Mouse (Mus musculus) limb, embryonic 14.5 days (tissue): ENCODE results near the gene Dyrk1a. TPM values are rescaled to one million over a fixed set of nuclear protein-coding genes. Genes with fewer than 3 reads are reported as not detected.
A peak's percentile ranks its signal among the peaks of the same experiment; 100 is the strongest.

ENCODE experiments used
- ATAC-seq: fragments of 200-750 bp; cut with Nextera tagmentation; 2 replicates; pipeline ENCODE4 v1.8.0; 2017; ENCODE audit warnings: low read depth, moderate number of reproducible peaks, moderate TSS enrichment; ENCODE audit not compliant: low FRiP score
- DNase-seq: peaks from one replicate; pipeline ENCODE4 v3.0.0-alpha.2; 2015; ENCODE audit warnings: low spot score
- H3K27ac ChIP-seq: fragments of 300-500 bp; sonication (generic); replicated peaks from 2 replicates; pipeline ENCODE4 v1.5.1; 2014; ENCODE audit warnings: low read depth, mild to moderate bottlenecking, low read length, moderate library complexity, mixed read lengths
- H3K27me3 ChIP-seq: fragments of 300-500 bp; sonication (generic); 2 replicates; pipeline ENCODE4 v1.6.1; 2014; ENCODE audit warnings: low read length, mixed read lengths; ENCODE audit not compliant: control insufficient read depth, insufficient read depth
- H3K36me3 ChIP-seq: fragments of 300-500 bp; sonication (generic); 2 replicates; pipeline ENCODE4 v1.6.1; 2014; ENCODE audit warnings: mild to moderate bottlenecking, low read length, moderate library complexity, mixed read lengths; ENCODE audit not compliant: control insufficient read depth, insufficient read depth
- H3K4me1 ChIP-seq: fragments of 300-500 bp; sonication (generic); 2 replicates; pipeline ENCODE4 v1.6.1; 2014; ENCODE audit warnings: antibody characterized with exemption, low read length, mixed read lengths; ENCODE audit not compliant: control insufficient read depth, insufficient read depth
- H3K4me2 ChIP-seq: fragments of 300-500 bp; sonication (generic); replicated peaks from 2 replicates; pipeline ENCODE4 v1.6.1; 2014; ENCODE audit warnings: low read depth, mild to moderate bottlenecking, low read length, moderate library complexity; ENCODE audit not compliant: severe bottlenecking
- H3K4me3 ChIP-seq: fragments of 300-500 bp; sonication (generic); replicated peaks from 2 replicates; pipeline ENCODE4 v1.5.1; 2014; ENCODE audit warnings: low read length
- H3K9ac ChIP-seq: fragments of 300-500 bp; sonication (generic); 2 replicates; pipeline ENCODE4 v1.6.1; 2014; ENCODE audit warnings: mild to moderate bottlenecking, low read depth, low read length, moderate library complexity; ENCODE audit not compliant: severe bottlenecking
- H3K9me3 ChIP-seq: fragments of 300-500 bp; sonication (generic); 2 replicates; pipeline ENCODE4 v1.6.1; 2016; ENCODE audit warnings: low read length; ENCODE audit not compliant: control insufficient read depth
- POLR2A ChIP-seq: fragments of 200-500 bp; IDR thresholded peaks from 2 replicates; pipeline ENCODE4 v1.8.0; 2012; ENCODE audit warnings: inconsistent platforms, mild to moderate bottlenecking, moderate library complexity, borderline replicate concordance; ENCODE audit not compliant: insufficient read depth, insufficient read length; ENCODE audit errors: extremely low read depth
- WGBS: fragments of 180-500 bp; shearing (Covaris S2); extraction: QIAGEN DNeasy Blood & Tissue Kit; methylation state at CpG from one replicate; pipeline ENCODE4 v1.1.7; 2014; 5-methylcytosine and 5-hydroxymethylcytosine counted together
- polyA plus RNA-seq, 2 experiments: library from polyadenylated mRNA; depleted of rRNA in 1 of 2; stranded (reverse) in 1 of 2; unstranded in 1 of 2; fragments of >200 nt; fragmentation: Nextera tagmentation in 1 of 2; extraction: Ambion mirVana in 1 of 2; gene quantifications; 2 replicates each; pipeline versions ENCODE4 v1.2.1 to v1.2.3; 2012 to 2014

Dyrk1a gene
- polyA plus RNA-seq, 2 experiments = 12.3 to 35.0 TPM

- 60% methylated on average over 7 of the region's 7 CpGs for WGBS
- no peaks in the 10 kb centered on the region for H3K36me3 ChIP-seq
- TF ChIP-seq POLR2A = no peak
These were observed 150.8 kb downstream of the Dyrk1a start for GRCm38 (mm10) chr16:94720476-94721153.

GRCm38 (mm10) chr16:94721549-94722006 is 151.8 kb downstream of the Dyrk1a start:
- no peak overlapping the region for H3K4me3 ChIP-seq
- no peak overlapping the region for H3K4me2 ChIP-seq
- 63% methylated on average over 10 of the region's 10 CpGs for WGBS
- no peak overlapping the region for H3K9ac ChIP-seq
- ATAC-seq (peak; percentile 77), DNase-seq (peak; percentile 63)
- H3K27me3 ChIP-seq = no peaks in the 10 kb centered on the region
- no peaks in the 10 kb centered on the region for H3K36me3 ChIP-seq
- H3K9me3 ChIP-seq = peaks cover 3% of the 10 kb centered on the region; the same call in 1 of the 2 replicates
- no peak for TF ChIP-seq POLR2A
- H3K4me1 ChIP-seq = no peaks in the 10 kb centered on the region; the same call in 1 of the 2 replicates
- no peak overlapping the region for H3K27ac ChIP-seq

More at GRCm38 (mm10) chr16:94720476-94721153, 150.8 kb downstream of the Dyrk1a start:
- Histone ChIP-seq H3K27ac (no peak overlapping the region), H3K27me3 (no peaks in the 10 kb centered on the region), H3K4me2 (no peak overlapping the region), H3K9me3 (peaks cover 7% of the 10 kb centered on the region; the same call in 1 of the 2 replicates), H3K9ac (no peak overlapping the region), H3K4me1 (no peaks in the 10 kb centered on the region; the same call in 1 of the 2 replicates), H3K4me3 (no peak overlapping the region)
- ATAC-seq (no peak), DNase-seq (no peak)

- DNase-seq = no peak
- no peak overlapping the region for H3K27ac ChIP-seq
- no peak overlapping the region for H3K9ac ChIP-seq
- no peaks in the 10 kb centered on the region for H3K36me3 ChIP-seq
- H3K4me3 ChIP-seq = no peak overlapping the region
- no peak for ATAC-seq
- H3K27me3 ChIP-seq = no peaks in the 10 kb centered on the region
- H3K4me1 ChIP-seq = no peaks in the 10 kb centered on the region; the same call in 1 of the 2 replicates
- H3K9me3 ChIP-seq = no peaks in the 10 kb centered on the region
- WGBS = 78% methylated on average over 12 of the region's 12 CpGs
- H3K4me2 ChIP-seq = no peak overlapping the region
- no peak for TF ChIP-seq POLR2A
These were observed 153.1 kb downstream of the Dyrk1a start for GRCm38 (mm10) chr16:94722936-94723335.

GRCm38 (mm10) chr16:94724061-94724596 is 154.3 kb downstream of the Dyrk1a start:
- no peak overlapping the region for H3K27ac ChIP-seq
- H3K9me3 ChIP-seq = no peaks in the 10 kb centered on the region
- TF ChIP-seq POLR2A = 0 out of 2 replicates have a peak, but pooled peaks have one; percentile 14
- no peaks in the 10 kb centered on the region for H3K36me3 ChIP-seq
- peak overlapping the region; percentile 64 for H3K4me2 ChIP-seq
- H3K9ac ChIP-seq = peak overlapping the region; percentile 43
- under 1% methylated on average over 23 of the region's 23 CpGs for WGBS
- H3K4me1 ChIP-seq = no peaks in the 10 kb centered on the region; the same call in 1 of the 2 replicates
- H3K27me3 ChIP-seq = no peaks in the 10 kb centered on the region
- ATAC-seq (peak; percentile 82), DNase-seq (peak; percentile 69)
- H3K4me3 ChIP-seq = peak overlapping the region; percentile 43

- no peak for ATAC-seq
- WGBS = 2% methylated on average over 18 of the region's 18 CpGs
- Histone ChIP-seq H3K4me1 (no peaks in the 10 kb centered on the region; the same call in 1 of the 2 replicates), H3K27me3 (no peaks in the 10 kb centered on the region), H3K4me3 (peak overlapping the region; percentile 43), H3K9me3 (no peaks in the 10 kb centered on the region), H3K9ac (peak overlapping the region; percentile 43), H3K4me2 (peak overlapping the region; percentile 64), H3K27ac (no peak overlapping the region), H3K36me3 (no peaks in the 10 kb centered on the region)
- no peak for DNase-seq
- no peak for TF ChIP-seq POLR2A
These were observed 155.0 kb downstream of the Dyrk1a start for GRCm38 (mm10) chr16:94724747-94725211.
